Mouse (Mus musculus): Measurements from ENCODE around the gene Vmn1r217.

DNA sequence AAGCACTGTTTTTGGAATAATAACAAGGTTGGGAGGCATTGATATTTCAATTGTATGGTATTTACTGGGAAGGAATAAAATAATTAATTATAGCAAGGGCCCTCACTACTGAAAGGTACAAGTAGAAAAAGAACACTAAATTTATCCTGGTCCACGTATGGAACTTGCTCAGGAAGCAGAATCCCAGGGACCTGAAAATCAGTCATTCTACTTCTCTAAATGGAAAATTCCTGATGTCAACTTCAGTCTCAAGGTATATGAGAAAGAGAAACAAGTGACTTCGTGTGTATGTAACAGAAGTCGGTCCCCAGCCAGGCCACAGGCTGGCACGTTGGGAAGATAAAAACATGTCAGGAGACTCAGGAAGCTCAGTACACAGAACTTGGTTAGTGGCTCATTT lies 41.0 kb upstream of the Vmn1r217 start, which contains the start of gene Vmn1r219:
- TF ChIP-seq EP300 (IDR thresholded peaks at IDR 0.05; ENCODE audit: low read depth) (no peak), CTCF (IDR thresholded peaks at IDR 0.05; ENCODE audit: low read depth) (no peak)

Data from heart, postnatal 0 days (tissue).